Mouse (Mus musculus) MEL (cell line): ENCODE measurements around the gene Pet100. TPM values are rescaled to one million over a fixed set of nuclear protein-coding genes. Genes with fewer than 3 reads are reported as not detected.
A peak's percentile ranks its signal among the peaks of the same experiment; 100 is the strongest.

ENCODE experiments used
- DNase-seq: peaks from one replicate; pipeline ENCODE4 v3.0.0; 2011; ENCODE audit warnings: low read depth, low spot score
- H3K27ac ChIP-seq: 2 replicates; pipeline ENCODE4 v1.5.1; 2012; ENCODE audit warnings: low read depth, mild to moderate bottlenecking, control low read depth, low read length, moderate library complexity; ENCODE audit not compliant: control insufficient read depth
- H3K27me3 ChIP-seq, 2 experiments: fragments of 150-350 bp in 1 of 2; sonication (generic) in 1 of 2; 2 replicates each; pipeline ENCODE4 v1.6.1; 2012; ENCODE audit warnings: low read length in 2 of 2, mild to moderate bottlenecking in 2 of 2, improper control_type of control experiment in 1 of 2, moderate library complexity in 1 of 2; ENCODE audit not compliant: insufficient read depth in 2 of 2, control insufficient read depth in 1 of 2
- H3K36me3 ChIP-seq, 2 experiments: 2 replicates each; pipeline ENCODE4 v1.6.1; 2012 to 2014; ENCODE audit warnings: low read length in 2 of 2, improper control_type of control experiment in 1 of 2, inconsistent platforms in 1 of 2, mild to moderate bottlenecking in 1 of 2; ENCODE audit not compliant: insufficient read depth in 2 of 2, control insufficient read depth in 1 of 2
- H3K4me1 ChIP-seq, 2 experiments: fragments of 150-350 bp in 1 of 2; sonication (generic) in 1 of 2; 2 replicates each; pipeline ENCODE4 v1.6.1; 2012; ENCODE audit warnings: low read length in 2 of 2, improper control_type of control experiment in 1 of 2, mild to moderate bottlenecking in 1 of 2; ENCODE audit not compliant: insufficient read depth in 2 of 2, control insufficient read depth in 1 of 2
- H3K4me3 ChIP-seq, 2 experiments: fragments of 150-350 bp in 1 of 2; sonication (generic) in 1 of 2; 2 replicates each; pipeline ENCODE4 v1.5.1; 2012; ENCODE audit warnings: low read depth in 2 of 2, low read length in 2 of 2, mild to moderate bottlenecking in 2 of 2, moderate library complexity in 2 of 2, control low read depth in 1 of 2, improper control_type of control experiment in 1 of 2; ENCODE audit not compliant: control insufficient read depth in 1 of 2, insufficient read depth in 1 of 2
- H3K79me2 ChIP-seq: 2 replicates; pipeline ENCODE4 v1.6.1; 2012; ENCODE audit warnings: mild to moderate bottlenecking, low read length, moderate library complexity; ENCODE audit not compliant: control insufficient read depth, poor library complexity, insufficient read depth
- H3K9ac ChIP-seq: 2 replicates; pipeline ENCODE4 v1.6.1; 2012; ENCODE audit warnings: low read depth, mild to moderate bottlenecking, control low read depth, low read length, moderate library complexity; ENCODE audit not compliant: control insufficient read depth, poor library complexity, severe bottlenecking
- H3K9me3 ChIP-seq: fragments of 150-350 bp; sonication (generic); replicated peaks from 2 replicates; pipeline ENCODE4 v1.6.1; 2012; ENCODE audit warnings: mild to moderate bottlenecking, low read length, improper control_type of control experiment, moderate library complexity; ENCODE audit not compliant: insufficient read depth
- BHLHE40 ChIP-seq: IDR thresholded peaks from 2 replicates; pipeline ENCODE4 v1.6.1; 2012; ENCODE audit warnings: low read depth, mild to moderate bottlenecking, inconsistent platforms, low read length, improper control_type of control experiment, borderline replicate concordance
- CTCF ChIP-seq, 3 experiments: IDR thresholded peaks in 2 of 3; conservative IDR thresholded peaks in 1 of 3; 2 replicates each; pipeline ENCODE4 v1.5.1; 2011 to 2012; ENCODE audit warnings: low read length in 3 of 3, low read depth in 2 of 3, mild to moderate bottlenecking in 2 of 3, improper control_type of control experiment in 1 of 3, inconsistent platforms in 1 of 3, mixed read lengths in 1 of 3, moderate library complexity in 1 of 3; ENCODE audit not compliant: control insufficient read depth in 1 of 3, insufficient read depth in 1 of 3, poor library complexity in 1 of 3, severe bottlenecking in 1 of 3
- E2F4 ChIP-seq: IDR thresholded peaks from 2 replicates; pipeline ENCODE4 v1.6.1; 2011; ENCODE audit warnings: low read depth, low read length, improper control_type of control experiment, borderline replicate concordance
- ELF1 ChIP-seq: IDR thresholded peaks from 2 replicates; pipeline ENCODE4 v1.6.1; 2014; ENCODE audit warnings: low read depth, mild to moderate bottlenecking, inconsistent platforms, low read length, improper control_type of control experiment, moderate library complexity
- EP300 ChIP-seq, 2 experiments: IDR thresholded peaks; 2 replicates each; pipeline ENCODE4 v1.6.1; 2011; ENCODE audit warnings: improper control_type of control experiment in 2 of 2, low read length in 2 of 2, low read depth in 1 of 2, mild to moderate bottlenecking in 1 of 2
- ETS1 ChIP-seq: IDR thresholded peaks from 2 replicates; pipeline ENCODE4 v1.6.1; 2012; ENCODE audit warnings: low read depth, mild to moderate bottlenecking, inconsistent platforms, low read length, improper control_type of control experiment, moderate library complexity
- GABPA ChIP-seq: IDR thresholded peaks from 2 replicates; pipeline ENCODE4 v1.6.1; 2012; ENCODE audit warnings: low read depth, mild to moderate bottlenecking, inconsistent platforms, low read length, improper control_type of control experiment, moderate library complexity
- GATA1 ChIP-seq: IDR thresholded peaks from 2 replicates; pipeline ENCODE4 v1.6.1; 2011; ENCODE audit warnings: low read depth, low read length, improper control_type of control experiment
- HCFC1 ChIP-seq: IDR thresholded peaks from 2 replicates; pipeline ENCODE4 v1.6.1; 2012; ENCODE audit warnings: low read depth, mild to moderate bottlenecking, inconsistent platforms, low read length, improper control_type of control experiment, moderate library complexity
- JUND ChIP-seq: IDR thresholded peaks from 2 replicates; pipeline ENCODE4 v1.6.1; 2011; ENCODE audit warnings: low read depth, mild to moderate bottlenecking, improper control_type of control experiment, low read length
- KAT2A ChIP-seq: conservative IDR thresholded peaks from 2 replicates; pipeline ENCODE4 v1.6.1; 2012; ENCODE audit warnings: low read depth, low read length, improper control_type of control experiment, inconsistent platforms
- MAX ChIP-seq: IDR thresholded peaks from 2 replicates; pipeline ENCODE4 v1.6.1; 2011; ENCODE audit warnings: low read length, improper control_type of control experiment
- MAZ ChIP-seq: IDR thresholded peaks from 2 replicates; pipeline ENCODE4 v1.6.1; 2012; ENCODE audit warnings: low read depth, mild to moderate bottlenecking, inconsistent platforms, low read length, improper control_type of control experiment
- MEF2A ChIP-seq: IDR thresholded peaks from 2 replicates; pipeline ENCODE4 v1.6.1; 2014; ENCODE audit warnings: low read depth, mild to moderate bottlenecking, inconsistent platforms, low read length, improper control_type of control experiment; ENCODE audit not compliant: poor library complexity, insufficient replicate concordance, severe bottlenecking; ENCODE audit errors: extremely low read depth
- MXI1 ChIP-seq: IDR thresholded peaks from 2 replicates; pipeline ENCODE4 v1.6.1; 2011; ENCODE audit warnings: mild to moderate bottlenecking, low read depth, low read length, improper control_type of control experiment
- MYB ChIP-seq: IDR thresholded peaks from 2 replicates; pipeline ENCODE4 v1.6.1; 2011; ENCODE audit warnings: mild to moderate bottlenecking, low read depth, low read length, improper control_type of control experiment
- MYC ChIP-seq: IDR thresholded peaks from 2 replicates; pipeline ENCODE4 v1.6.1; 2011; ENCODE audit warnings: low read depth, mild to moderate bottlenecking, low read length, improper control_type of control experiment, moderate library complexity
- NELFE ChIP-seq: IDR thresholded peaks from 2 replicates; pipeline ENCODE4 v1.6.1; 2011; ENCODE audit warnings: low read depth, low read length, improper control_type of control experiment
- POLR2A ChIP-seq, 2 experiments: IDR thresholded peaks; 2 replicates each; pipeline ENCODE4 v1.6.1; 2011 to 2012; ENCODE audit warnings: low read length in 2 of 2, mild to moderate bottlenecking in 2 of 2, control low read depth in 1 of 2, improper control_type of control experiment in 1 of 2, low read depth in 1 of 2, moderate library complexity in 1 of 2; ENCODE audit not compliant: control insufficient read depth in 1 of 2, insufficient read depth in 1 of 2, poor library complexity in 1 of 2
- POLR2AphosphoS2 ChIP-seq: IDR thresholded peaks from 2 replicates; pipeline ENCODE4 v1.6.1; 2011; ENCODE audit warnings: low read length, improper control_type of control experiment
- POLR2AphosphoS5 ChIP-seq: IDR thresholded peaks from 2 replicates; pipeline ENCODE4 v1.6.1; 2012; ENCODE audit warnings: low read depth, borderline replicate concordance, mild to moderate bottlenecking, inconsistent platforms, low read length, moderate library complexity, mixed read lengths
- RAD21 ChIP-seq: IDR thresholded peaks from 2 replicates; pipeline ENCODE4 v1.6.1; 2011; ENCODE audit warnings: mild to moderate bottlenecking, low read depth, low read length, improper control_type of control experiment
- SMC3 ChIP-seq: IDR thresholded peaks from 2 replicates; pipeline ENCODE4 v1.6.1; 2011; ENCODE audit warnings: low read depth, low read length, improper control_type of control experiment
- TAL1 ChIP-seq: IDR thresholded peaks from 2 replicates; pipeline ENCODE4 v1.6.1; 2012; ENCODE audit warnings: mild to moderate bottlenecking, inconsistent platforms, low read length, moderate library complexity, mixed read lengths
- USF1 ChIP-seq: IDR thresholded peaks from 2 replicates; pipeline ENCODE4 v1.6.1; 2014; ENCODE audit warnings: low read depth, mild to moderate bottlenecking, inconsistent platforms, low read length, improper control_type of control experiment, moderate library complexity
- polyA plus RNA-seq, 2 experiments: library from polyadenylated mRNA; stranded (reverse) in 1 of 2; unstranded in 1 of 2; fragments of >175 nt in 1 of 2; fragments of >200 nt in 1 of 2; gene quantifications; 2 replicates each; pipeline versions ENCODE4 v1.2.1 to v1.2.4; 2012; ENCODE audit warnings: low replicate concordance in 2 of 2, low read depth in 1 of 2; ENCODE audit not compliant: insufficient read length in 2 of 2, insufficient read depth in 1 of 2, missing spikeins in 1 of 2
- total RNA-seq: library from RNA; depleted of rRNA; stranded (reverse); fragments of 300-350 nt; gene quantifications from 2 replicates; pipeline ENCODE4 v1.2.3, GENCODE M21; 2012

The Pet100 gene
- total and polyA plus RNA-seq, 3 experiments: 58.7 to 64.2 TPM; not detected in 1

DNA sequence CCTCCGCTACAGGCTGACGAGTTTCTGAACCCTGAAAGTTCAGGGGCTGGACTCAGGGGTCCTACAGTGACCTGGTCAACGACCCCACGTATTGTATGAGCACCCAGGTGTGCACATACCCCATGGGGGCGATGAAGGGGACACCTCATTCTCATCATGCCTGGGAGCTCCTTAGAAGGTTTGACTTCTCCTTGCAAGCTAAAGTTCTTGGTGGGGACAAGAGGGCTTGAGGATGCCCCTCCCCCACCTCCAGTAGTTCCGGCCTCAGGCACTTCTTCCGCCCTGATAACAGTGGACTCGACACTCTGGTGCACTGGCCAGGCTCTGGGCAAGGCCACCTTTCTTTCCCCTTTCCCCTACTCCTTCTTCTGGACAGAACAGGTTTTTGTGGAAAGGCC, 10.1 kb downstream of the Pet100 start:
- H3K9me3 ChIP-seq: no peaks in the 10 kb centered on the region
- peak; percentile 80 for DNase-seq
- peaks cover 8 to 16% of the 10 kb centered on the region in 2 experiments for H3K4me1 ChIP-seq
- H3K4me3 ChIP-seq: peak overlapping the region; percentile 85 to 87
- TF ChIP-seq GATA1: peak; percentile 64
- no peak for TF ChIP-seq POLR2AphosphoS5
- peak; percentile 75 for TF ChIP-seq ELF1
- TF ChIP-seq HCFC1: peak; percentile 62
- no peak for TF ChIP-seq GABPA
- TF ChIP-seq MEF2A: no peak
- peak; percentile 45; the same call in 1 of the 2 replicates for TF ChIP-seq NELFE
- TF ChIP-seq RAD21: no peak
- TF ChIP-seq SMC3: no peak
- no peak for TF ChIP-seq E2F4
- 0 out of 4 replicates have a peak, but pooled peaks of 1 of the 2 experiments have one; percentile 42 for TF ChIP-seq POLR2A (IDR thresholded peaks at IDR 0.05; ENCODE audit: control insufficient read depth in 1 of 2, insufficient read depth in 1 of 2, low read depth in 1 of 2, low read length in 2 of 2, poor library complexity in 1 of 2)
- TF ChIP-seq EP300 (IDR thresholded peaks at IDR 0.05; ENCODE audit: low read depth in 1 of 2, low read length in 2 of 2): peak; percentile 43 to 47
- 0 out of 2 replicates have a peak, but pooled peaks have one; percentile 10 for TF ChIP-seq MAZ
- peaks cover 5 to 20% of the 10 kb centered on the region in 2 experiments; a peak in 3 of 4 replicates for H3K36me3 ChIP-seq
- peak overlapping the region; percentile 85 for H3K9ac ChIP-seq
- peaks cover 11% of the 10 kb centered on the region for H3K79me2 ChIP-seq
- H3K27me3 ChIP-seq: no peaks in the 10 kb centered on the region
- peak overlapping the region; percentile 20 for H3K27ac ChIP-seq

DNA sequence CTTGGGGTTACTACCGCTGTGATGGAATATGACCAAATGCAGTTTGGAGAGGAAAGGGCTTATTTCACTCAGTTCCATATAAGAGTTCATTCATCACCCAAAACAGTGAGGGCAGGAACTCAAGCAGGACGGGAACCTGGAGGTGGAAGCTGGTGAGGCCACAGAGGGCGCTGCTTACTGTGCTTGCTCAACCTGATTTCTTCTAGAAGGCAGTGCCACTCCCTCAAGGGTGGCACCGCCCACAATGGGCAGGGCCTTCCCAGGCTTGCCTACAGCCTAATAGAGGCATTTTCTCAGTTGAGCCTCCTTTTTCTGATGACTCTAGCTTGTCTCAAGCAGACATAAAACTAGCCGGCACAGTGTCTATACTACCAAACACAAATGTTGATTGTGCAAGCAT, 24.5 kb downstream of the Pet100 start:
- H3K27me3 ChIP-seq: no peaks in the 10 kb centered on the region
- TF ChIP-seq BHLHE40 (no peak), CTCF (IDR thresholded peaks at IDR 0.05 in 2 of 3, conservative IDR thresholded peaks at IDR 0.05 in 1 of 3; ENCODE audit: control insufficient read depth in 1 of 3, insufficient read depth in 1 of 3, low read depth in 2 of 3, low read length in 3 of 3, poor library complexity in 1 of 3, severe bottlenecking in 1 of 3) (peak; percentile 37 to 64 (median 58)), POLR2AphosphoS2 (no peak), ETS1 (no peak), POLR2A (IDR thresholded peaks at IDR 0.05; ENCODE audit: control insufficient read depth in 1 of 2, insufficient read depth in 1 of 2, low read depth in 1 of 2, low read length in 2 of 2, poor library complexity in 1 of 2) (no peak), MXI1 (no peak), POLR2AphosphoS5 (no peak), MEF2A (no peak), MYB (no peak), RAD21 (peak; percentile 42), JUND (no peak), KAT2A (no peak), USF1 (no peak), SMC3 (peak; percentile 35), MAX (no peak), MYC (no peak), TAL1 (no peak), EP300 (IDR thresholded peaks at IDR 0.05; ENCODE audit: low read depth in 1 of 2, low read length in 2 of 2) (no peak)
- H3K36me3 ChIP-seq: no peaks in the 10 kb centered on the region
- no peak overlapping the region for H3K4me3 ChIP-seq
- H3K27ac ChIP-seq: no peak overlapping the region
- H3K9me3 ChIP-seq: no peaks in the 10 kb centered on the region
- DNase-seq: peak; percentile 84
- no peaks in the 10 kb centered on the region for H3K79me2 ChIP-seq
- H3K9ac ChIP-seq: no peak overlapping the region
- 0 out of 4 replicates have a peak, but pooled peaks cover 0 to 9% of the 10 kb centered on the region in 2 experiments for H3K4me1 ChIP-seq
